Mouse (Mus musculus): ENCODE measurements around the gene Map3k4.
"Not testable (repeated sequence)": the region's sequence is repeated elsewhere in the genome, so short reads cannot be mapped to it uniquely, and the experiment has no call there.

Gene Map3k4

DNA sequence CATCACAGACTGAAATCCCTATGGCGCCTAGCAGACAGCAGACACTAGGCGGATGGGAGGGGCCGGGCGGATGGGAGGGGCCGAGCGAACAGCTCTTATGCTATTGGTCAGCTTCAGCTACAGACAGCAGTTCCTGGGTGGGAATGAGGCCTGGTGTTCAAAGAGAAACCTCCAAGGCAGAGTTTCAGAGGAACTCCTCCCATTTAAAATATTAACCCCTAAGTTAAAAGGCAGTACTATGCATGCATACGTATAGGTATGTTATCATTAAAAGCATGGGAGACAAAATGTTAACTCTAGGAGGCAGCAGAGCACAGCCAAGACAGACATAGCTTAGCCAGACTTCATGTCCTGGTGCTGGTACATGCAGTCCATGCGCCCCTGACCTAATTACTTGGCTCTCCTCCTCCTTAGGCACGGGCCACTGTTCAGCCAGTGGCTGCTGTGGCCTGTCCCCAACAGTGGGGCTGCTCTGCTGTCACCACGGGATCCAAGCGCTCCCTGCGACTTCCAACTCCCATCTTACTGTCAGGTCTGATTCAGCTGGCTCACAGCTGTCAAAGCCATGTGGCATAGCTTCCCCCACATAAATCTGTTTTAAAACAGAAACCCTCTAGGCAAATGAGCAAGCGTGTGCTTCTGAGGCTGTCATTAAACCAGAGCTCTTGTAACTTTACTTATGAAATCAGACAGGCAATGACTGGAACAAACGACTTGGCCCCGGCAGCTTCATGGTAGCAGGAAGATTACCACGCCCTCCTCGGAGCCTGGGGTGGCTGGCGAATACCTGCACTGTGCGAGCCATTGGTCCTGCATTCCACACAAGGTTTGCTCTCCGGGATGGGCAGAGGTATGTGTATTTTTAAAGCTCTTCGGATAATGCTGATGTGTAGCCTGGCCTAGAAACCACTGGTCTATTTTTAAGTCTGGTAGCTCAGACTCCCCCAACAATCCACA is 52.3 kb downstream of the Map3k4 start:
- peak; percentile 56 to 67 for DNase-seq

- DNase-seq = no peak
Observed at GRCm38 (mm10) chr17:12264293-12264692, 54.3 kb downstream of the Map3k4 start.

DNA sequence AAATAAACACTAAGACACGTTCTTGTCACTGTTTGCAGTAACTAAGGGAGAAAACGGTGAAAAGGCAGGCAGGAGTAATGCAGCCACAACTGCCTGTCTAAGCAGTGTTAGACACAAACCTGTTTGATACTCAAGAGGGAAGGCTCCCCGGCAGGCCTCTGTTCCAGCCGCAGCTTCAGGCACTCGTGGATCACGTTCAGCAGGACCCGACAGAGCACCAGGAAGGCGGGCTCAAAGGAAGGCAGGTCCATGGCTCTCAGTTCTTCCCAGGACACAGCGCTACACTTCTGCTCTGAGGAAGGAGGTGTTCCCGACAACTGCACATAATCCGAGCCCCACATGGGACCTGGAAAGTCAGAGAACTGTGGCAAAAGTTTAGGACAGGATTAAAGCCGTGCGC is 54.8 kb downstream of the Map3k4 start:
- no peak for DNase-seq

- no peak for DNase-seq
Observed at GRCm38 (mm10) chr17:12262851-12263250, 55.7 kb downstream of the Map3k4 start.

- DNase-seq = no peak
Observed at GRCm38 (mm10) chr17:12261887-12262286, 56.7 kb downstream of the Map3k4 start.

DNA sequence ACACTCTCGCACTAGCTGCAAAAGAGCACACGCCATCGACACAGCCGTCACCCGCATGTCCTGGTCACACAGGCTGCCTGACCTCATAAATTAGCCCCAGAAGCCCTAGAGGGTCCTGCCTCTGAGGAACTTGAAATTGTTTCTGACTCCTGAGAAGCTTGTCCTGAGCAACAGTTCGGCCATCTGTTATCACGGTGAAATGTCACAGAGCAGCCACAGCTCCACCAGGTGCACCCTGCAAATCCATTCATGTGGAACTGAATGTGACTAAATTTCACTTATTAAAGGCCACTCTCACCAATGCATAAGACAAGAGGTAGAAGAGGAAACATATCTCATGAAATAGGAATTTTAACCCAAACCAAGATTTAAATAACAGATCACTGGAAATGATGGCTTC is 57.2 kb downstream of the Map3k4 start:
- no peak for DNase-seq

GRCm38 (mm10) chr17:12259957-12260356 is 58.6 kb downstream of the Map3k4 start:
- DNase-seq = no peak

DNA sequence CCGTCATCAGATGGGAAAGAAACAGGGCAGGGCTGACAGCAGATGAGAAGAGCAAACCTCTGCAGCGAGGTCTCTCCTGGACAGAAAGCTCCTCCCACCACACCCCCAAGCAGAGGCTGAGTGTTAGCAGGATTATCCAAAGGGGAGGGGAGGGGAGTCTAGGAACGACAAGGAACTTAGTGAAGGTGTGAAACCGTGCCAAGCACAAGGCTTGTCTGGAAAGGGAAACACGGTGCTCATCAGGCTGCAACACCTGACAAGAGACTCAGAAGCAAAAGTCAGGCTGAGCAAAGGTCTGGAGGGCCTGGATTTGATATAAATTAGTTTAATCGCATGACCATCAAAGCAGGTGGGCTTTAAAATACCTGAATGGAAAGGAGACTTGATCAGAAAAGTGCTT is 60.1 kb downstream of the Map3k4 start:
- DNase-seq = peak; percentile 41

DNA sequence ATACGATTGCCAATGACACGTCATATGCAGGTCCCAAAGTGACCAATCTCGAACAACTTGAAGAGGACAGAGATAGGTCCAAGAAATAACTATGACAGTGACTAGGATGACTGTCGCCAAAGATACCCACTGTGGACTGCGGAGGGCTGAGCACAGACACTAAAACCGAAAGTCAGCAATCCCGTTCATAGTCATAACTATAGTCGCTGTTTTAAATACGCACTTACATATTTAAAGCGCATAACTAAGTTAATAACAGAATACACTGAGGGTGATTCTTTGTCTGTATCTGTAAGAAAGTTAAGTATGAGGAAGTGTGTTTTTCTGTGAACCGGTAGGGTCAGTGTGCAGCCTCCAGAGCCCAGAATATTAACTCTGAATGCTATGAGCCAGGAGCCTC is 62.5 kb downstream of the Map3k4 start:
- no peak for DNase-seq

DNA sequence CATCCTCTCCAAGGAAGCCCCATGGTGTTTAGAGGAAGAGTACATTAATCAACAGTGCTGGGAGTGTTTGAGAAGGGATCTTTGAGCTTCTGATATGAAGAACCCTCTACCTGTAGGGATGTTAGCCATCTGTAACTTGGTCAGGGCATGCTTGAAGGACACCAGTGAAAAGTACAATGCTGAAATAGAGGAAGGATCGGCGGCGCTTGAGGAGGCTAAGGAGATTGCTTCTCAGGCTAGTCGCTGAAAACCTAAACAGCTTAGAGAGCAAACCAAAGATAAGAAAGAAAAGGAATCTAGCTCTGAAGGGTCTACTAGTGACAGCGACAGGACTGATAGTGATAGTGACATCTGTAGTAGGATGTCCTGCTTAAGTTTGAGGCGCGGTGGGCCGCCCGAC is 68.0 kb downstream of the Map3k4 start:
- DNase-seq = no peak

DNA sequence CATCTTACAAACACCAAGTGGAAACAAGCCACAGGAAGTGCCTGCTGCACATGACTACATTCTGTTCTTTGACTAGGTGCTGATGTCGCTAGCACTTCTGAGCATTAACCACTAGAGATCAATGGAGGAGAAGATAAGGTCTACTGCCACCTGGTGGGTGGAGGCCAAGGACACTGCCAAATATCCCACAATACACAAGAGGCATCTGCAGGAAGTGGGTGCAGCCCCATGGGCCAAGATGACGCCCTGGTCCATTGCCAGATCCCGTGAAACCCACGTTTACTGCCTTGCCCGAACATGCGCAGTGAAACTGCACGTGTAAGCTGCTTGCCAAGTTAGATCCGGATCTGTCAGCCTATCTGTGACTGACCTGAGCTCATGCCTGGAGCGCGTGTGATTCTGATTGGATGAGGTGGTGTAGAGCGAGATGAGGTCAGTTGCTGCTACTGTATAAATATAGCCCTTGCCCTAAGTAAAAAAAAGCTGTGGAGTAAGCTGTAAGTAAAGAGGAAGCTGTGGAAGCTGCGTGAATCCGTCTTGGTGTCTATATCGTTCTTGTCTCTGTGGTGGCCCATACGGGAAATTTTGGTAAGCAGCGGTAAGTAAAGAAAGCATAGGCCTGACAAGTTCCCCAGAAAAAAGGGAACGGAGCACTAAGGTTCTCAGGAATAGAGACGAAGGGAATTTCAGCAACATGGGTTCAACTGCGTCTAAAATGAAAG is 68.7 kb downstream of the Map3k4 start:
- DNase-seq = peak in 1 of 2 experiments; percentile 47

DNA sequence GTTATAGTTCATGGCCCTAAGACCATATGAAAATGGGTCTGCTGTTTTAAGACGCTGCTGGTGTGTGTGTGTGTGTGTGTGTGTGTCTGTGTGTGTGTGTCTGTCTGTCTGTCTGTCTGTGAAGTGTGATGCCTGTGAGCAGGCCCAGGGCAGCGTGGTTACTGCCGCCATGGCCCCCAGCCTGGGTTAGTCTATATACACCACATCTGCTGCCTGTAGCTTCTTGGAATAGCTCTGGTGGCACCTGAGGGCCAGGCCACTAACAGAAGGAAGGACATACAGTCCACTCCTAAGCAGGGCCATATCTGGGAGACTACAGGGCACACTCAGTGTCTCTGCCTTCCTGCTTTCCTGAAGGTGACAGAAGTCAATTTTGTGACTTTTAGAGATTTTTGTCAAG is 77.9 kb downstream of the Map3k4 start:
- DNase-seq = no peak

DNA sequence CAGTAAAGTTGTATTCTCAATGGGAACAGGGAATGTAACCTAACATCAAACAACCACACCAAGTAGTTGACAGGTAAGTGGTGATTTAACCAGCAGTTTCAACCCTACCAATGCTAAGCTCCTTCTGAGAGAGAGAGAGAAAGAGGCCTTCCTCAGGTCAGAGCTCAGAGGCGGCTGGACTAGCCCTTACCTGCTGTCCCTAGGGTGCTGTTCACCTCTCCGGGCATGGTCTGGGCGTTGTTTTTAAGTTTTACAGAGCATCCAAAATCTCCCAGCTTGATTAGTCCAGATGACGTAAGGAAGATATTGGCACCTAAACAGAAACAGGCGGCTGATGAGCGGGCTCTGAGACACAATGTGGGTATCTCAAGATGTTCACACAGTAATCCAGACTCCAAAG is 85.9 kb downstream of the Map3k4 start:
- DNase-seq = no peak

DNA sequence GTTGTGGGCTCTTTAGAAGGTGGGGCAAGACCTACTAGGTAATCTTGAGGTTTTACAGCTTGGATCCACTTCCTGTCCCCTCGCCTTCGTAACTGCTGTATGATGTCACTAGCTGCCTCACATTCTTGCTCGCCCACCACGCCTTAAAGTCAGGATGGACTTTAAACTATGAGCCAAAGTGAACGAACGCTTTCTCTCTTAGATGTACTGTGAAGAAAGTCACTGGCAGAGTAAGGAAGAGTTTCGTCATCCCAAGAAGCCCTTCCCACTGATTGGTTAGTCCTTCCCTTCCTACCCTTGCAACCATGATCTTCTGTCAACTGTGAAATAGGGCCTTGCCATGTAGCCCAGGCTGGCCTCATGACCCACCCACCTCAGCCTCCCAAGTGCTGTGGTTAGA is 87.5 kb downstream of the Map3k4 start:
- DNase-seq = no peak

- no peak for DNase-seq
Observed at GRCm38 (mm10) chr17:12230167-12230566, 88.4 kb downstream of the Map3k4 start.

DNA sequence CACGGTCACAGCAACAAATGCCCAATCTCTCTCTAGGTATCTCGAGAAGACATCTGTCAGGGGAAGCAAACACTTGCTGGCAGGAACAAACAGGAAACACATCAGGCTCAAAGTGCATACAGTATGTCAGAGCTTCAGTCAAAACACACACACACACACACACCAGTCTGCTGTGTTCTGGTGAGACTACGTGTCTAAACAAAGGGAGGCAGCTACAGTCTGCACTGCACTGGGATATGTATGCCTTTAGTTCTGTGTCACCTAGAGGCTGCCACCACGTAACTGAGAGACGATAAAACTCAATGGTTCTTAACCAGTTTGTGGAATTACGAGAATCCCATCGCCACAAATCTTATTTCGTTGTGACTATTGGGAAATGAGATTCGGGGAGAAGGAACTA is 88.8 kb downstream of the Map3k4 start:
- no peak for DNase-seq

GRCm38 (mm10) chr17:12228471-12228870 is 90.1 kb downstream of the Map3k4 start:
- no peak for DNase-seq

DNA sequence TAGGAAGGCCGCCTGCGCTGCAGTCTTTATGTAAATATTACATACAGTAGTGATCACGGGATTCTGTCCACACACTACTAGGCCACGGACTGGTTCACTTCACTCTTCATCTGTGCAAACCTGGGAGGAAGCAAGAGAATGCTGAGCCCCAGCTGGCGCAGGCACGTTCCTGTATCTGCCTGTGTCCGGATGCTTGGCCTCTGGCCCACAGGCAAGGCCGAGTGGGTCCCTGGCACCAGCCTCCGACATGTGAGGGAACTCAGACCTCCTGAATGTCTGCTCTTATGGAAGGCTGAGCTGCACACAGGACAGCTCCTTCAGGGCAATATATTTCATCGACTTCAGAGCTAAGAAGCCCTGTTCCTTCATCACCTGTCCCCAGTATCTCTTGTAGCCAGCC is 90.6 kb downstream of the Map3k4 start:
- DNase-seq = no peak

- DNase-seq = peak; percentile 31 to 64
Observed at GRCm38 (mm10) chr17:12226551-12226950, 92.0 kb downstream of the Map3k4 start.

GRCm38 (mm10) chr17:12225227-12225626 is 93.4 kb downstream of the Map3k4 start:
- DNase-seq = no peak

- DNase-seq = not testable (repeated sequence)
Observed at GRCm38 (mm10) chr17:12224551-12224950, 94.0 kb downstream of the Map3k4 start.

GRCm38 (mm10) chr17:12224145-12224544 is 94.5 kb downstream of the Map3k4 start:
- peak in 1 of 2 experiments; percentile 9 for DNase-seq

DNA sequence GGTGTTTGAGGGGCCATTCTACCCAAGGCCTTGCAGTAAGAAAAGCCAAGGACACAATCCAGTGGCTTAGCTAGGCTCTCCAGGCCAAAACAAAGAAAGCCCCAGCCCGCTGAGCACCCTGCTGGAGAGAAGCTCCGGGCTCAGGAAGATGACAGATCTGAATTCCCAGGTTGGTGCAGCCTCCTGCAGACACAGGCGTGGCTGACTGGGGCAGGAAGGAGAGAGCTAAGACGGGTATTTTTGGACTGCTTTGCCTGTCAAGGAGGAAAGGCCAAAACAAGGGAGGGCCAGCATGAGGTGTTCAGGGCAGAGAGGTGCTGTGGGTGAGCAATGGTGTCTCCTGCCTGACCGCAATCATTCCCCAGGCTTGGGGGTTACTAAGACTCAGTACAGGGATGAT is 94.9 kb downstream of the Map3k4 start:
- no peak for DNase-seq

GRCm38 (mm10) chr17:12221926-12222325 is 96.7 kb downstream of the Map3k4 start:
- DNase-seq = no peak

Measured in kidney, postnatal 36 days (tissue).